Mouse (Mus musculus): Measurements from ENCODE around the gene Trpc1. TPM values are rescaled to one million over a fixed set of nuclear protein-coding genes. Genes with fewer than 3 reads are reported as not detected.

Gene Trpc1
- polyA plus RNA-seq, 1 experiment from 2014 or later = 2.0 TPM

- no peak overlapping the region for H3K4me2 ChIP-seq (ENCODE audit: low read depth, low read length)
- no peak overlapping the region for H3K4me3 ChIP-seq (ENCODE audit: low read depth, low read length)
- H3K36me3 ChIP-seq (replicated peaks; ENCODE audit: control insufficient read depth, insufficient read depth, low read depth, low read length) = no peaks in the 10 kb centered on the region
- no peaks in the 10 kb centered on the region for H3K27me3 ChIP-seq (ENCODE audit: control insufficient read depth, insufficient read depth, low read length)
- no peaks in the 10 kb centered on the region for H3K9me3 ChIP-seq (replicated peaks; ENCODE audit: control insufficient read depth, low read length)
- no peaks in the 10 kb centered on the region for H3K4me1 ChIP-seq (ENCODE audit: control insufficient read depth, insufficient read depth, low read length)
- no peak for DNase-seq (ENCODE audit: low spot score)
- 85% methylated on average over 12 of the region's 12 CpGs for WGBS
- ATAC-seq (replicated peaks; ENCODE audit: insufficient number of reproducible peaks, low FRiP score, low TSS enrichment, low read depth) = no peak
- no peak overlapping the region for H3K27ac ChIP-seq (replicated peaks; ENCODE audit: low read depth, low read length)
- H3K9ac ChIP-seq (replicated peaks; ENCODE audit: low read length) = no peak overlapping the region
Observed at GRCm38 (mm10) chr9:95694526-95694925, 55.6 kb downstream of the Trpc1 start.

- no peak for DNase-seq (ENCODE audit: low spot score)
- Histone ChIP-seq H3K36me3 (replicated peaks; ENCODE audit: control insufficient read depth, insufficient read depth, low read depth, low read length) (no peaks in the 10 kb centered on the region), H3K9me3 (replicated peaks; ENCODE audit: control insufficient read depth, low read length) (no peaks in the 10 kb centered on the region), H3K4me2 (ENCODE audit: low read depth, low read length) (no peak overlapping the region), H3K9ac (replicated peaks; ENCODE audit: low read length) (no peak overlapping the region), H3K4me3 (ENCODE audit: low read depth, low read length) (no peak overlapping the region), H3K4me1 (ENCODE audit: control insufficient read depth, insufficient read depth, low read length) (no peaks in the 10 kb centered on the region), H3K27me3 (ENCODE audit: control insufficient read depth, insufficient read depth, low read length) (no peaks in the 10 kb centered on the region), H3K27ac (replicated peaks; ENCODE audit: low read depth, low read length) (no peak overlapping the region)
- WGBS = 83% methylated on average over 11 of the region's 11 CpGs
- ATAC-seq (replicated peaks; ENCODE audit: insufficient number of reproducible peaks, low FRiP score, low TSS enrichment, low read depth) = no peak
Observed at GRCm38 (mm10) chr9:95693528-95694100, 56.6 kb downstream of the Trpc1 start.

- no peaks in the 10 kb centered on the region for H3K9me3 ChIP-seq (replicated peaks; ENCODE audit: control insufficient read depth, low read length)
- H3K4me3 ChIP-seq (ENCODE audit: low read depth, low read length) = no peak overlapping the region
- ATAC-seq (replicated peaks; ENCODE audit: insufficient number of reproducible peaks, low FRiP score, low TSS enrichment, low read depth) = no peak
- H3K4me1 ChIP-seq (ENCODE audit: control insufficient read depth, insufficient read depth, low read length) = no peaks in the 10 kb centered on the region
- no peak overlapping the region for H3K4me2 ChIP-seq (ENCODE audit: low read depth, low read length)
- no peak for DNase-seq (ENCODE audit: low spot score)
- WGBS = 39% methylated on average over 8 of the region's 8 CpGs
- H3K9ac ChIP-seq (replicated peaks; ENCODE audit: low read length) = no peak overlapping the region
- H3K36me3 ChIP-seq (replicated peaks; ENCODE audit: control insufficient read depth, insufficient read depth, low read depth, low read length) = no peaks in the 10 kb centered on the region
- H3K27me3 ChIP-seq (ENCODE audit: control insufficient read depth, insufficient read depth, low read length) = no peaks in the 10 kb centered on the region
- no peak overlapping the region for H3K27ac ChIP-seq (replicated peaks; ENCODE audit: low read depth, low read length)
Observed at GRCm38 (mm10) chr9:95692823-95693222, 57.4 kb downstream of the Trpc1 start.

- H3K27ac ChIP-seq (replicated peaks; ENCODE audit: low read depth, low read length) = no peak overlapping the region
- H3K36me3 ChIP-seq (replicated peaks; ENCODE audit: control insufficient read depth, insufficient read depth, low read depth, low read length) = no peaks in the 10 kb centered on the region
- H3K27me3 ChIP-seq (ENCODE audit: control insufficient read depth, insufficient read depth, low read length) = no peaks in the 10 kb centered on the region
- no peak for DNase-seq (ENCODE audit: low spot score)
- no peak for ATAC-seq (replicated peaks; ENCODE audit: insufficient number of reproducible peaks, low FRiP score, low TSS enrichment, low read depth)
- H3K9me3 ChIP-seq (replicated peaks; ENCODE audit: control insufficient read depth, low read length) = no peaks in the 10 kb centered on the region
- no peak overlapping the region for H3K9ac ChIP-seq (replicated peaks; ENCODE audit: low read length)
- H3K4me1 ChIP-seq (ENCODE audit: control insufficient read depth, insufficient read depth, low read length) = no peaks in the 10 kb centered on the region
- 59% methylated on average over 3 of the region's 3 CpGs for WGBS
- H3K4me3 ChIP-seq (ENCODE audit: low read depth, low read length) = no peak overlapping the region
- no peak overlapping the region for H3K4me2 ChIP-seq (ENCODE audit: low read depth, low read length)
Observed at GRCm38 (mm10) chr9:95688064-95688463, 62.1 kb downstream of the Trpc1 start.

- H3K4me3 ChIP-seq (ENCODE audit: low read depth, low read length) = no peak overlapping the region
- H3K27me3 ChIP-seq (ENCODE audit: control insufficient read depth, insufficient read depth, low read length) = no peaks in the 10 kb centered on the region
- peak; percentile 63 for ATAC-seq (replicated peaks; ENCODE audit: insufficient number of reproducible peaks, low FRiP score, low TSS enrichment, low read depth)
- H3K9ac ChIP-seq (replicated peaks; ENCODE audit: low read length) = no peak overlapping the region
- H3K4me2 ChIP-seq (ENCODE audit: low read depth, low read length) = no peak overlapping the region
- WGBS = 43% methylated on average over 11 of the region's 11 CpGs
- peak; percentile 76 for DNase-seq (ENCODE audit: low spot score)
- H3K4me1 ChIP-seq (ENCODE audit: control insufficient read depth, insufficient read depth, low read length) = no peaks in the 10 kb centered on the region
- H3K36me3 ChIP-seq (replicated peaks; ENCODE audit: control insufficient read depth, insufficient read depth, low read depth, low read length) = no peaks in the 10 kb centered on the region
- no peak overlapping the region for H3K27ac ChIP-seq (replicated peaks; ENCODE audit: low read depth, low read length)
- no peaks in the 10 kb centered on the region for H3K9me3 ChIP-seq (replicated peaks; ENCODE audit: control insufficient read depth, low read length)
Observed at GRCm38 (mm10) chr9:95685660-95686440, 64.3 kb downstream of the Trpc1 start.

- no peak for DNase-seq (ENCODE audit: low spot score)
- H3K4me2 ChIP-seq (ENCODE audit: low read depth, low read length) = no peak overlapping the region
- WGBS = 92% methylated on average over 11 of the region's 11 CpGs
- no peak overlapping the region for H3K4me3 ChIP-seq (ENCODE audit: low read depth, low read length)
- no peaks in the 10 kb centered on the region for H3K27me3 ChIP-seq (ENCODE audit: control insufficient read depth, insufficient read depth, low read length)
- no peaks in the 10 kb centered on the region for H3K4me1 ChIP-seq (ENCODE audit: control insufficient read depth, insufficient read depth, low read length)
- no peak overlapping the region for H3K27ac ChIP-seq (replicated peaks; ENCODE audit: low read depth, low read length)
- no peak for ATAC-seq (replicated peaks; ENCODE audit: insufficient number of reproducible peaks, low FRiP score, low TSS enrichment, low read depth)
- H3K9me3 ChIP-seq (replicated peaks; ENCODE audit: control insufficient read depth, low read length) = no peaks in the 10 kb centered on the region
- H3K36me3 ChIP-seq (replicated peaks; ENCODE audit: control insufficient read depth, insufficient read depth, low read depth, low read length) = no peaks in the 10 kb centered on the region
- no peak overlapping the region for H3K9ac ChIP-seq (replicated peaks; ENCODE audit: low read length)
Observed at GRCm38 (mm10) chr9:95680691-95681090, 69.5 kb downstream of the Trpc1 start.

- no peak overlapping the region for H3K4me2 ChIP-seq (ENCODE audit: low read depth, low read length)
Observed at GRCm38 (mm10) chr9:95679966-95680365, 70.2 kb downstream of the Trpc1 start.

GRCm38 (mm10) chr9:95676021-95676420 lies 74.2 kb downstream of the Trpc1 start:
- no peaks in the 10 kb centered on the region for H3K36me3 ChIP-seq (replicated peaks; ENCODE audit: control insufficient read depth, insufficient read depth, low read depth, low read length)
- no peak for DNase-seq (ENCODE audit: low spot score)
- no peaks in the 10 kb centered on the region for H3K27me3 ChIP-seq (ENCODE audit: control insufficient read depth, insufficient read depth, low read length)
- no peak overlapping the region for H3K27ac ChIP-seq (replicated peaks; ENCODE audit: low read depth, low read length)
- no peaks in the 10 kb centered on the region for H3K4me1 ChIP-seq (ENCODE audit: control insufficient read depth, insufficient read depth, low read length)
- WGBS = 95% methylated on average over 4 of the region's 4 CpGs
- H3K9ac ChIP-seq (replicated peaks; ENCODE audit: low read length) = no peak overlapping the region
- no peak overlapping the region for H3K4me3 ChIP-seq (ENCODE audit: low read depth, low read length)
- H3K4me2 ChIP-seq (ENCODE audit: low read depth, low read length) = no peak overlapping the region
- ATAC-seq (replicated peaks; ENCODE audit: insufficient number of reproducible peaks, low FRiP score, low TSS enrichment, low read depth) = no peak
- H3K9me3 ChIP-seq (replicated peaks; ENCODE audit: control insufficient read depth, low read length) = no peaks in the 10 kb centered on the region

More at GRCm38 (mm10) chr9:95679966-95680365, 70.2 kb downstream of the Trpc1 start:
- H3K27ac ChIP-seq (replicated peaks; ENCODE audit: low read depth, low read length) = no peak overlapping the region
- no peak overlapping the region for H3K4me3 ChIP-seq (ENCODE audit: low read depth, low read length)
- 68% methylated on average over 7 of the region's 7 CpGs for WGBS
- no peaks in the 10 kb centered on the region for H3K4me1 ChIP-seq (ENCODE audit: control insufficient read depth, insufficient read depth, low read length)
- DNase-seq (ENCODE audit: low spot score) (no peak), ATAC-seq (replicated peaks; ENCODE audit: insufficient number of reproducible peaks, low FRiP score, low TSS enrichment, low read depth) (no peak)
- no peaks in the 10 kb centered on the region for H3K27me3 ChIP-seq (ENCODE audit: control insufficient read depth, insufficient read depth, low read length)
- H3K36me3 ChIP-seq (replicated peaks; ENCODE audit: control insufficient read depth, insufficient read depth, low read depth, low read length) = no peaks in the 10 kb centered on the region
- H3K9ac ChIP-seq (replicated peaks; ENCODE audit: low read length) = no peak overlapping the region
- H3K9me3 ChIP-seq (replicated peaks; ENCODE audit: control insufficient read depth, low read length) = no peaks in the 10 kb centered on the region

Data from embryonic facial prominence, embryonic 11.5 days (tissue).